Mouse (Mus musculus) megakaryocyte, adult 5-6 weeks (primary cell): ENCODE data around the gene Atp6v1g1. TPM values are rescaled to one million over a fixed set of nuclear protein-coding genes. Genes with fewer than 3 reads are reported as not detected.

ENCODE experiments used
- ATAC-seq: 2 replicates; pipeline ENCODE4 v1.8.0; 2016; ENCODE audit warnings: mild to moderate bottlenecking, inconsistent platforms; ENCODE audit not compliant: poor library complexity, severe bottlenecking
- total RNA-seq, 2 experiments: library from RNA; stranded (forward) in 1 of 2; stranded (reverse) in 1 of 2; fragments of 153-499, 151-499 nt in 1 of 2; fragments of 221-1000, 200-1000 nt in 1 of 2; gene quantifications; 2 replicates each; pipeline versions ENCODE4 v1.2.3 to v1.2.4; 2015 to 2017

Atp6v1g1 gene
- total RNA-seq (2015) (197 and 229 TPM in 2 replicates), total RNA-seq (2017) (111 and 159 TPM in 2 replicates)

GRCm38 (mm10) chr4:63544494-63545230 lies at the start of gene Atp6v1g1:
Gene Atp6v1g1, plus strand, starts transcription at chr4:63544772.
- peak; percentile 92 for ATAC-seq

DNA sequence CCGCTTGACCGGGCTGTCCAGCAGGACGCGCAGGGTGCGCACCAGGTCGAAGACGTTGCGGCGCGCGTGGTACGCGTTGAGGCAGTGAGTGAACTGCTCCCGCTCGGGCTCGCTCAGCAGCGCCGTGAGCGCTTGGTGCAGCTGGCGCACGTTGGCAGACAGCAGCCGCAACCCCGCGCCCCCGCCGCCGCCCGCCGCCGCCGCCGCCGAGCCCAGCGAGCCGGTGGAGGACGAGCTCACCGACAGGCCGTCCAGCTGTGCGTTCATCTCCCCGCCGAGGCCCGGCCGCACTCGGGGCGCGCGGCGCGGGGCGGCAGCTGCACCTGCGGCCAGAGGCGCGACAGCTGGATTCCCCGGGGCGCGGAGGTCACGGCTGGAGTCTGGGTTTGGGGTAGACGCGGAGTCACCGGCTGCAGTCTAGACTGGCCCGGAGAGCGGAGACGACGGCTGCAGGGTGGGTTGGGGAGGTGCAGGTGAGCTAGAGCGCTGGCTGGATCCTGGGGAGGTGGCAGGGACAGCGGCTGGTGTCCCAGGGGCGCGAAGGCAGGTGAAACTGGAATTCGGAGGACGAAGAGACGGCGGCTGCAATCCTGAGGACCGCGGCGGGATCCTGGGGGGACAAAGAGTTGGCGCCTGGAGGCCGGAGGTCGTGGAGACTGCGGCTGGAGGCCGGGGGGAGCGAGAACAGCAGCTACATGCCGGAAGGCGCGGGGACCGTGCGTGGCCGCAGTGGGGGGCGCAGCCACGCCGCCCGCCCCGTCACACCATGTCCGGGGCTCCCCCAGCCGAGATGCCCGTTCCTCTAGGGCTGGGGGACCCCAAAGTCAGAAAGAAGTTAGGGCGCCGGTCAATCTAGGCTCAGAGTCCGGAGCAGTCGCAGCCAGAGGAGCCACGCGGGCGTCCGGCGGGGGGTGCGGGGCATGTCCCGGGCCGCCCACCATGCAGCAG lies 49.3 kb upstream of the Atp6v1g1 start:
- ATAC-seq = peak; percentile 46

- peak; percentile 76 for ATAC-seq
These were observed 48.7 kb upstream of the Atp6v1g1 start, which contains the start of gene Whrn for GRCm38 (mm10) chr4:63495915-63496278. Gene Whrn, minus strand, starts transcription at chr4:63495991.

DNA sequence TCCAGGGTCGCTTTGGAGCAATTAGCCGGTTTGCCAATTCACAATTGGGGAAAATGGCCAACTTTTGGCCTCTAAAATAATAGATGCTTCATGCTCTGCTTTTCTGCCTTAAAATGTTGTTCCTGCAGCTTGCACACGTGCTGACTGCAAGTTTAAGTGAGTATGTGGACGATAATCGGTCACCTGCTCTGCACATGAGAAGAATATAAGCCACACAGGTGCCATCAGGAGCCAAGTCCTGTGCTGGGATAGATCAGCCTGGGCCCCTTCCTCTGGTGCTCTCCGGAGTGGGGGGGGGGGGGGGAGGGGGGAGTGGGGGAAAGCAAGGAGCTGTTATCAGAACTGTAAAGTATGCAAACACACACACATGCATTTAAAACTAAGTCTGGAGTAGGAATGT lies 48.3 kb upstream of the Atp6v1g1 start:
- no peak for ATAC-seq

DNA sequence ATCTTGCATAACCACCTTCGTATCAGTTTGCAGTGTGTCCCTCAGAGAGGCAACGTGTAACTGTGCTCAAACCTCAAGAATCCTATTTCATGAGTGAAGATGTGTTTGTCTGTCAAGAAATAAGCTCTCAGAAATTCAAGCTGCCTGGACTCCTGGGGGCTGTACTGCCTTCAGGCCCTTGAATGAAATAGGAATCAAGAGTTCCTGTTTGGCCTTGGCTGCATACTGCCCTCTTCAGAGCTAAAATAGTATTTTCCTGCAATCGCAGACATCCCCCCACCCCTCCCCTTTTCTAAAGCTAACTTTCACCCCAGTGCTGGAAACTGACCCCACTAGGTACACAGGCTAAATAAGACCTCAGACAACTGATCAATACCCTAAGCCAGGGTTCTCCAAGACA lies 46.2 kb upstream of the Atp6v1g1 start:
- ATAC-seq = no peak

DNA sequence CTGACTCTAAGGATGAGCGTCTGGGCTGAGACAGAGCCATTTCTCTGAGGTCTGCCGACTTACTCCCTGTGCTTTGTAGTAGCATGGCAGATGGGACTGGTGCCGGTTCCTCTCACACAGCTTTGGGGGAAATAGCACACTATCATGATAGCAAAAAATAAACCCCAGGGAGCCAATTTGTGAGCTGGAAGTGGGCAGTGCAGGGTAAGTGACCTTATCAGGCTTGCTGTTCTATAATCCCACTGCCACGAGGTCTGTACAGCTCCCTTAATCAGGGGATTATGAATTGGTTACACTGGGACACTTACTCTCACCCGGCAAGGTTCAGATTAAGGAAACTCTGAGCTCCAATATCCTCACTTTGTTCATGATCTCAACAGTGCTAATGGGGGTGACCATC lies 43.5 kb upstream of the Atp6v1g1 start:
- no peak for ATAC-seq

DNA sequence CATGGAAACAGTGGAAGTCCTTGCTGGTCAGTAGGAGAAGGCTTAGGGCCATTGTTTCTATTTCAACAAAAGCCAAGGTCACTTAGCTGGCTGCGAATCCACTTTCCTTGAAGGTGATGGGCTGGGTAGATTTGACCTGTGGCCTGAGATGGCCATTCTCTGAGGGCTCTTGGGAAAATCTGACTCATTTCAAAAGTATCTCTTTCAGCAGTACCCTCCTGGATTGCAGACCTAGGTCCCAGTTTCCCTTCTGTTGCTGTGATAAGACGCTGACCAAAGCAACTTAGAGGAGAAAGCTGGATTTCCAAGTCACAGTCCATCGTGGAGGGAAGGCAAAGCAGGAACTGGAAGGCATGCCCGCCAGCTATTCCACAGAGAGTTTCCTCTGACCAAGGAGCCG lies 40.6 kb upstream of the Atp6v1g1 start:
- no peak for ATAC-seq

DNA sequence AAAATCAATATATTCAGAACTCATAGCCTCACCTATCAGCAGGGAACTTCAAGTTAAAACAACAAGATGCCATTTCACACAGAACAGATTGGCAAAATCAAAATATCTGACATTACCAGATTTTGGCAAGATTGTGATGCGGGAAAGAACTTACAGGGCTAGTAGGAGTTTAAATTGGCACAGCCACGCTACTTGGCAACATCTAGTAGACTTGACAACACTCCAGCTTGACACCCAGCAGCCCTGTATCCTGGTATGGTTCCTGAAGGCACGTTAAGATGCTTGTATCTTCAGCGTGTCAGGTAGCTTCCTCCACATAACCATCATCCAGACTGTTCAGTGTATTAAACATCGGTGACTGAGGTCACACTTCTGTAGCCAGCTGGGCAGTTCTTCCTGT lies 37.1 kb upstream of the Atp6v1g1 start:
- ATAC-seq = no peak

DNA sequence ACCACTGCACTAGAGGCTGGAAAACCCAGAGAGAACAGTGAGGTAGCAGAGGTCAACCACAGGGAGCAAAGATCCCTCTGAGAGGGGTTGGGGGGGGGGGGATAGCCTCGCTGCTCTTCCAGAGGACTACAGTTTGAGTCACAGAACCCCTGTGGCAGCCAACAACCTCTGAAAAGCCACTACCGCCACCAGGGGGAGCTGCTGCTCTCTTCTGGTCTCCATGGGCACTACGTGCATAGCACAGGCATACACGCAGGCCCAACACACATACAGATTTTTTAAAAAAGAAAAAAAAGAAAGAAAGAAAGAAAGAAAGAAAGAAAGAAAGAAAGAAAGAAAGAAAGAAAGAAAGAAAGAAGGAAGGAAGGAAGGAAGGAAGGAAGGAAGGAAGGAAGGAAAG lies 36.3 kb upstream of the Atp6v1g1 start:
- peak; percentile 91 for ATAC-seq

DNA sequence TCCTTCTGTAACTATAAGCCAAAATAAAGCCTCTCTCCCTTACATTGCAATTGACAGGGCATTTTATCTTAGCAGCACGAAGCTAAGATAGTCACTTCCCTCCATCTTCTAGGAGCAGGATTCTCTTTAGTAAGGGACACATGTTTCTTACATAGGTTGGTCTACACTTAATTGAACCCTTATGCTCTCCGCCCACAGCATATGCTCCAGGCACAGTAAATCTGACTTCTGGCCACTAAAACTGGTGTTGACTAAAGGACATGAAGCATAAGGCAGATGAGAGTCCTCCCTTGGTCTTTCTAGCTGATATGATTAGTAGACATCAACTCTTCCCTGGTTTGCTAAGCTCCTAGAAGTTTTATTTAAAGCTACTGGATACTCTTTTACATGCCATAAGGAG lies 31.7 kb upstream of the Atp6v1g1 start:
- no peak for ATAC-seq

GRCm38 (mm10) chr4:63514454-63514984 lies 30.1 kb upstream of the Atp6v1g1 start:
- no peak for ATAC-seq

- no peak for ATAC-seq
These were observed 29.6 kb upstream of the Atp6v1g1 start for GRCm38 (mm10) chr4:63515021-63515420.

- no peak for ATAC-seq
These were observed 22.7 kb upstream of the Atp6v1g1 start for GRCm38 (mm10) chr4:63521813-63522419.

DNA sequence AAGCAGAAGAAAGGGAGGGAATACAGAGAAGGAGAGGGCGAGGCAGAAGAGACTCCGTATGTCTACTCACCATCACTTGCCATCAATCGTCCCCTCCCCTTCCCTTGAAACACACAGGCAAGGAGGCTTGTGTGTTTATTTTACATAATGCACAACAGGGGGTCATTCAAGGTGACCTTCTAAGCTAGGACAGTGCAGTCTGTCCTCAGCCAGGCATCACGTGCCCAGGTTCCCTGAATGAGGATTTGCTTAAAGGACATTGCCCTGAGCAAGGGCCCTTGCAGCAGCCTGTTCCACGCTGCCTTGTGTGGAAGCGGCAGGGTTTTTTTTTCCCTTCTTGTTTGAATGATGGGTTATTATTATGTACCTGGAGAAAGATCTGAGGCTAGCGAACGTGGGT lies 19.1 kb upstream of the Atp6v1g1 start:
- no peak for ATAC-seq

- ATAC-seq = no peak
These were observed 15.6 kb upstream of the Atp6v1g1 start for GRCm38 (mm10) chr4:63528946-63529345.

- ATAC-seq = no peak
These were observed 14.2 kb upstream of the Atp6v1g1 start for GRCm38 (mm10) chr4:63530409-63530808.

GRCm38 (mm10) chr4:63537602-63538001 lies 7.0 kb upstream of the Atp6v1g1 start:
- no peak for ATAC-seq

DNA sequence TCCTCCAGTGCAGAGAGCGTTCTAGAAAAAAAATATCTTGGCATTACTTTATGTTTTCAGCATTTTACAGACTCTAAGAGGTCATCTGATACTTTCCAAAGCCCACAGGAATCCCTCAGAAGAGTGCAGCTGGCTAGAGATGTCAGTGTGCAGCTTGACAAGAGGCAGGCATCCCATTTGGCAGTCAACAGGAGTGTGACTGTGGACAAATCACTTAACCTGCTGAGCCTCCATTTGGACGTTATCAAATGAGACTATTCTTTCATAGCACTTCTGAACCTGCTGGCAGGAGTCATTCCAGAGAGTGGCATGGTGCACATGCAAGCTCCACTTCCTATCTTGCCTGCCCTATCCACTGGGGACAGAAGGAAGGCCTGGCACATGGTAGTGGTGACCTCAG lies 2.4 kb upstream of the Atp6v1g1 start:
- no peak for ATAC-seq

DNA sequence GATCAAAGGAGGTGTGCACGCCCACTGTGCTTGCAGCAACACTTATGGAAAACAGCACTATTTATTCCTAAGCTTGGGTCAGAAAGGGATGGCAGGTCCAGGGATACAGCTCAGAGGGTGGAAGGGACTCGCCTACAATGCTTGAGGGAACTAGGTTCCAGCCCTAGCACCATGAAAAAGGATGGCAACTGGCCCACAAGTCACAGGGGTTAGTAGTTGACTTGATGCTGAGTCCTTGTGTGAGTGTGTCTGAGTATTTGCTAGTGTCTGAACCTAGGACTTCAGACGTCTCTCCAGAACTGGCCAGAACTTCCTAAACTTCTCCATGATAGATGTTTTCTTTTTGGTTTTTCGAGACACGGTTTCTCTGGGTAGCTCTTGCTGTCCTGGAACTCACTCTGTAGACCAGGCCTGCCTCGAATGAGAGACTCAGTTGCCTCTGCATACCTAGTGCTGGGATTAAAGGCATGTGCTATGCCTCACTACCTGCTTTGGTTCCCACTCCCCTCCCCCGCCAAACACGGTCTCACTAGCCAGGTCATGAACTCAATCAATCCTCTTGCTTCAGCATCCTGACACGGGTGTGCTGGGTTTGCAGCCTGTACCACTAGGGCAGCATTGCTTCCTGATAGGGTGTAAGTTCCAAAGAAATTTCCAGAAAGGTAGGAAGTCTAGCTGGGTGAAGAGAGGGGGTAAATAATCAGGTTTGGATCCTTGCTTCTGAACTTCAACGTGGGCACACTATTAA lies 652 bp upstream of the Atp6v1g1 start:
- peak; percentile 26 for ATAC-seq

DNA sequence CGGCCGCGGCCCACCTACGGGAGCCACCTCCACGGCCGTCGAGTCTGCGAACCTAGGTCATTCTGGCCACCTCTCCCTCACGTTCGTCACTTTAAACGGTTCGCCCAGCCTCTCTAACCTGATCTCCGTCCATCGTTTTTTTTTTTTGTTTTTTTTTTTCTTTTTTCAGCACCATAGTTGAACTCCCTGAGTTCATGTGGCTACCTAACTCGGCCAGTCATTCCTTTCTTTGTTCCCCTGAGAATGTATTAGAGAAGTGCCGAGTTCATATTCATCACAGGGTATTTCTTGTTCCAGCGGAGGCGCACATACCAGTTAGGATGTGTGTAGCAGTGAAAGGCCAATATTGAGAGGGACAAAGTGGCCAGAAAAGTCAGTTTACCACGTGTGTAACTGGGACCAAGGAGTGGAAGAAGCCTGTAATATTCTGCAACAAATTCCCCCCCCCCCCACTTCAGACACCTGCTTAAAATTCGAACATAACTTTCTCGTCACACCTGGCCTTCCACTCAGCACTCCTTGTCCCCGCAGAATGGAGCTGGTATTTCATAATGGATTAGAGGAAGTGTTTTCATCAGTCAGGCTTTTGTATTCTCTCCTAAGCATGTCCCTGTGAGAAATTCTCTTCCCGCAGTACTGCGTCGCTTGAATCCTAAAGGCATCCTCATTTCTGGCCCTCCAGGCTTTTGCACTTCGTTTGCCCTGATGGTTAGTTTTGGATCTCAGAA lies 823 bp downstream of the Atp6v1g1 start:
- no peak for ATAC-seq
